Mouse (Mus musculus) frontal cortex, postnatal 25 days (tissue): ENCODE results near the gene 1700029P11Rik.
A peak's percentile ranks its signal among the peaks of the same experiment; 100 is the strongest.

Source experiments
- DNase-seq, 2 experiments: peaks; one replicate each; pipeline ENCODE4 v3.0.0; 2022; ENCODE audit warnings: low spot score in 2 of 2

The 1700029P11Rik gene

DNA sequence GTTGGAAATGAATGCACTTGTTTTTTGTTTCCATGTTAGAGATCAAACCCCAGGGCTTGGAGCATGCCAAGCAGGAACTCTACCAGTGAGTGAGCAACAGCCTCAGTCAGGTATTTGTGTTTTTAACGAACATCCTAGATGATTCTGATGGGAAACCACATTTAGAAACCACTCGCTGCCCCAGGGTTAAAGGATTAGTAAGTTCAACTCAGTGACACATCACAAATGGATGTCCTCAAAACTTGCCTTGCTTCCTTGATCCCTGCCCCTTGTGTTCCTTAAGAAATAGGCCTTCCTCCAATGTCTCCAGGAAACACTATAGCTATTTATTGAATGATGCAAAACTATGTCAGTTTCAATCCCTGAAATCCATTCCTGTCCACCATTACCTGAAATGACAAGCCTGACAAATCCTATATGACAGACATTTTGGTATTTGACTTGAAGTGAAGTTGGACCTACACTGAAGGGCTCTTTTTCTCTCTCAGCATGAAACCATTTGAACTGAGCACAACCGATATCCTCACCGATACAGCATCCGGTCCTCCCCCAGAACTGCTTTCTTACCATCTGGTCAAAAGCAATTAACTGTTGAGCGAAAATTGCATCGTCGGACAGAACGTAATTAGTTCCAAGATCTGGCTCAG lies 34.5 kb downstream of the 1700029P11Rik start:
- DNase-seq = no peak

DNA sequence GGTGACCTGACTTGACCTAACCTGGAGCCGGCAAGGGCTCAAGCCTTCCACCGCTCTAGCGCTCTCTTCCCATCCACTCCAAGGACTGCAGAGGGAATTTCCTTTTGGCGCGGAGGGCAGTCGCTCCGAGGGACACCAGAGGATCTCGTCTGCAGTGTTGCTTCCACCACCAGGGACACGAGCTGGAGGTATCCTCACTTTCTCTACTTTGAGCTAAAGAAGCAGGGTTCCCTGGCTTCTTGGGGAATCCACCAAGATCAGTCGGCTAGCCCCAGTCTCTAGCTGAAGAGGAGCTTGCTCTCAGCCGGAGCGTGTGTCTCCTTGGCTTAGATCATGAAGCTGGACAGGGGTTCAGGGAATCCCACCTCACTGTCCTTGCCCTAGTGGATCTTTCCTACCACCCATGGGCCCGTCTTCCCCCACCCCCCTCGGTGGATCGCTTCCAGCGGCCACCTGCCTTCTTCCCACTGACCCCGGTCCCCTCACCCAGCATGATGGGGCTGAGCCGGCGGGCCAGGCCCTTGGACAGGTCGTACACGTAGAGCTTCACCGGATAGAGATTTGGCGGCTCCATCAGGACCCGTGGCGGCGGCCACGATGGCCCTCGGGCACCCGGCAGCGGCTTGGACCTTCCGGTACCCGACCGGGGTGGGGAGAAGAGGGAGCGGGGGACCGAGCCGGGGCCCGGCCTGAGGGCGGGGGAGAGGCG lies 35.2 kb downstream of the 1700029P11Rik start:
- no peak for DNase-seq

DNA sequence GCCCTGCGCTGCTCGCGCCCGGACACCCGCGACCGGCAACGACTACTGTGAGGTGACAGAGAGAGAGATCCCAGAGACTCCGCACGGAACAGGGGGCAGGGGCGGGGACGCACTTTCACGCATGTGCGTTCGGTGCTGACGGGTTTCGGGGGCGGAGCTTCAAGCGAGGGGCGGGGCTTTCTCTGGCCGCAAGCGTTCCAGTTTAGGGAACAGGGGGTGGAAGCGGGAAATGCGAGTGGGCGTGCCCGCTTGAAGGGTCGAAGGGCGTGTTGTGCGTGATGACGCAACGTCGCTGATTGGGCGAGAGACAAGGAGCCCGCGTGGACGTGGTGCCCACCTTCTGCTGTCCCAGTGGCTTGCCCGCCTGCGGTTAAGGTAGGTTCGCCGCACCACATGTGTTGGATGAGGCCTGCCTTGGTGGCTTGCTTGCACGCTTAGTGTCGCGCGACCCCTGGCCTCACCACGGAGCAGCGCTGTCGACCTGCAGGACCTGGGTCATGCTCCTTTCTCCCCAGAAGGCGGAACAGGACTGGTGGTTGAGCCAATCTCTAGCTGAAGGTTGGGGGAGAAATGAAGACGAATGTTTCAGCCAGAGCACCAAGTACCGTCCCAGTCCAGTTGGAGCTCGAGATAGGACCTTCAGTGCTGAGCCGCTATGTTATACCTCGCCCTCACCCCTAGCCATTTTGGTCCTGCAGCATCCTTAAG lies 35.9 kb downstream of the 1700029P11Rik start:
- DNase-seq = peak; percentile 99

DNA sequence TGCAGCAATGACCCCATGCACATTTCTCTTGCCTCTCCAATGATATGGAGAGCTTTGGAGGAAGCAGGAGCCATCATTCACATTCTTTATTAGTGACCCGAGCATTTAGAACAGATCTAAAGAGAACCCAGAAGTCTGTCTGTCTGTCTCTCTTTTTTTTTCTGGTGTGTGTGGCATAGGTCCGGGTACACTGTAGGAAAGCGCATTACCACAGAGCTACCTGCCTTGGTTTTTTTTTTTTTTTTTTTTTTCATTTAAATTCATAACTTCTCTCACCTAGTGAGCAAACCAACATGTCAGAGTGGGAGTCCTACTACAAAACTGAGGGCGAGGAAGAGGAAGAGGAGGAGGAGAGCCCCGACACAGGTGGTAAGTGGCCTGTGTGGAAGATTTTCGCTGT lies 36.5 kb downstream of the 1700029P11Rik start:
- DNase-seq = no peak

DNA sequence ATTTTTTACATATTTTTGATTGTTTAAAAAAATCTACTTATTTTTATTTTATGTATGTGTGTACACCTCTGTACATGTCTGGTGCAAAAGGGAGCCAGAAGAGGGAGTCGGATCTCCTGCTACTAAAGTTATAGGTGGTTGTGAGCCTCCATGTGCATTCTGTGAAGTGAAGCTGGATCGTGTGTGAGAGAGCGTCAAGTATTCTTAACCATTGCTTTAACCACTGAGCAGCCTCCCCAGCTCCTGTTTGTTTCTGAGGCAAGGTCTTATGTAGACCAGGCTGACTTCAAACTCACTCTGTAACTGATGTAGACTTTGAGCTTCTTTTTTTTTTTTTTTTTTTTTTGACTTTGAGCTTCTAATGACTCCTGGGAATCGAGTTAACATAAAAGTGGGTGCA lies 37.1 kb downstream of the 1700029P11Rik start:
- no peak for DNase-seq

DNA sequence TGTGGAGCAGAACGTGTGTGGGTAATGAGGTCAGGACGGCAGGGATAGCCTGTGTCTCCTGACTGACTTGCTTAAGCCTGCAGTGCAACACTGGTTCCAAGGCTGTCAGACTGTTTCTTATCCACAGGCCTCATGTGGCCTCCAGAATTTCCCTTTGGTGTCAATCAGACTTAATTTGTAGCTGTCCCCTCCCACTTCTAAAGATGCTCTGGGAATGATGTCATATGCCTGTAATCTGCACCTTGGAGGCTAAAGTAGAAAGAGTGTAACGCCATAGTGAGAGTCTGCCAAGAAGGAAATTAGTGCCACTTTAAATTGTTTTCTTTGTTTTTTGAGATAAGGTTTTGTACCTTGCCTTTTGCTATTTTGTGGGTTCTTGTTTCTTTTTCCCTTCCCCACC lies 38.9 kb downstream of the 1700029P11Rik start:
- DNase-seq = no peak

DNA sequence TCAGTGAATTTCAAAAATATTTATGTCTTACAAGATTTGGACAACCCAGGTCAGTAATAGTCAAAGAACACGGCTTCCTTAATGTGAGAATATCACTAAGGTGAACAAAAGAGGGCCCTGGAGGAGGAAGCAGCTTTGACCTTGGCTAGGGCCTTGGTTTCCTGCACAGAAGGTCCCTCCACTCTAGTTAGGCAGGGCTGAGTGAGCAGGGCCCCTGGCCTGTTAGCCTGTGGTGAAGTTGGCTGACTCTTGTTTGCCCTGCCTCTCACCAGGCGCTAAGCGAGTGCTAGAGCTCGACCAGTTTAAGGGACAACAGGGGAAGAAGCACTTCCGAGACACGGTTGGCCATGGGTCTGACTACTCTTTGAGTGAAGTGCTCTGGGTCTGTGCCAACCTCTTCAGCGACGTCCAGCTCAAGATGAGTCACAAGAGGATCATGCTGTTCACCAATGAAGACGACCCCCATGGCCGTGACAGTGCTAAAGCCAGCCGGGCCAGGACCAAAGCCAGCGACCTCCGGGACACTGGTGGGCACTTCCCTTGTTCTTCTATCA lies 42.3 kb downstream of the 1700029P11Rik start:
- no peak for DNase-seq

DNA sequence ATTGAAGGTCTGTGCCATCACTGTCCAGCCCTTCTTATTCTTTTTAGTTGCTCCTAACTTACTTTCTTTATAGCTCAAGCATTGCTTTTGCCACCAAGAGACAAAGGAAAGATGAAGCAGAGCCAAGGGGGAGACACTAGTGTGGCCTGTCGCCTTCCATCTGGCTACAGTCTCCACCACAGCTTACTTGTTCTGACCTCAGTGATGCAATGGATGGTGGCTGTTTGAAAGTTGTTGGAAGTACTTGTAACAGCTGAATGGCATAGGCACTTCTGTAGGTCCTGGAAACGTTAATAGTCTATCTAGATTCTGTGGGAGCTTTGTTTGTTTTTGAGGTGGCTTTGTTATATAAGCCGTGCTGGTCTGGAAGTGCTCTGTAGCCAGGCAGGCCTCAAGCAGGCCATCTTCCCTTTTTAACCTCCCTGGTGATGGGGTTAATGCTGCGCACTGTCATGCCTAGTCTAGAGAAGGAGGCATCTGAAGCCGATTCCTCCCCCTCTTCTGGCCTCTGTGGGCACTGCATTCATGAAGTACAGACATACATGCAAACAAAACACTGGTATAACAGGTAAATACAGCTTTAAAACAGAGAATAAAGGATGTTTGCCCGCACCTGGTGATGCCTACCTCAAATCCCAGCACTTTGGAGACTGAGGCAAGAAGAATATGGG lies 43.8 kb downstream of the 1700029P11Rik start:
- DNase-seq = no peak

DNA sequence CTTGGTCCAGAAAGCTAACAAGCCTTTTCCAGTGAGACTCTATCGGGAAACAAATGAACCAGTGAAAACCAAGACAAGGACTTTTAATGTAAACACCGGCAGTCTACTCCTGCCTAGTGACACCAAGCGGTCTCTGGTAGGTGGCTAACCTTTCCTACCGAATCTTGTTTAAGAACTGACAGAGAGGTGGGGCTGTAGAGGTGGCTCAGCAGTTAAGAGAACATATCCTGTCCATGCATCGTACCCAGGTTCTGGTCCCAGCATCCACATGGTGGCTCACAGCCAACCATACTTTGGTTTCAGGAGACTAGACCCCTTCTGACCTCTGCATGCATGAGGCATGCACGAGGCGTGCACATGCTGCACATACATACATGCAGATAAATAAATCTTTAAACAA lies 46.9 kb downstream of the 1700029P11Rik start:
- DNase-seq = no peak

DNA sequence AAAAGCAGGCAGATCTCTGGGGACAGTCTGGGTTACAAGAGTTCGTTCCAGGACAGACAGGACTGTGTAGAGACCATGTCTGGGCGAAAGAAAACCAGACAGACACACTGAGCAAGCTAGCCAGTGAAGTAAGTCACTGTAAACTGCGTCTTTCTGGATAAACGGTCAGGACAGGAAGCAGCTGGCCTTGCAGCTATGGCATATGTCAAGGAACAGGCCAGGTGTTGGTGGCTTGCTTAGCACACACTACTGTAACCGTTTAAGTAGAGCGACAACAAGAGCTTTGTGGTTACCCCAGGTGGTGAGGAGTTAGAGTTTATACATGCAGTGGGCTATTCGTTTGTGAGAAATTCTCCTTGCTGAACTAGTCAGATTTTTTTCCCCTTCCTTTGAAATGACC lies 47.4 kb downstream of the 1700029P11Rik start:
- no peak for DNase-seq
